Mouse (Mus musculus) gastrocnemius, adult 2 months (tissue): ENCODE data around the gene Trappc4. TPM values are rescaled to one million over a fixed set of nuclear protein-coding genes. Genes with fewer than 3 reads are reported as not detected.
"Not testable (repeated sequence)": the region's sequence is repeated elsewhere in the genome, so short reads cannot be mapped to it uniquely, and the experiment has no call there.

Source experiments
- DNase-seq: peaks from one replicate; pipeline ENCODE4 v3.0.0; 2022
- H3K27ac ChIP-seq: fragments of 200-600 bp; 2 replicates; pipeline ENCODE4 v1.8.1; 2022; ENCODE audit warnings: mild to moderate bottlenecking
- H3K4me3 ChIP-seq: fragments of 200-600 bp; 2 replicates; pipeline ENCODE4 v1.8.1; 2022; ENCODE audit warnings: mild to moderate bottlenecking, moderate library complexity
- CTCF ChIP-seq: fragments of 200-600 bp; IDR thresholded peaks from 2 replicates; pipeline ENCODE4 v1.8.1; 2022; ENCODE audit warnings: antibody characterized with exemption, mild to moderate bottlenecking, moderate library complexity
- intact Hi-C: fragments of 180-260 bp; cut with DNase I; formaldehyde crosslinking; loops from one replicate; pipeline ENCODE4 v1.15.1; 2025
- total RNA-seq, 2 experiments: library from RNA; stranded (reverse); gene quantifications; 2 replicates each; pipeline ENCODE4 v1.2.3; 2021

The Trappc4 gene
- total RNA-seq, 2 experiments from 2014 or later = 15.4 to 21.5 TPM

DNA sequence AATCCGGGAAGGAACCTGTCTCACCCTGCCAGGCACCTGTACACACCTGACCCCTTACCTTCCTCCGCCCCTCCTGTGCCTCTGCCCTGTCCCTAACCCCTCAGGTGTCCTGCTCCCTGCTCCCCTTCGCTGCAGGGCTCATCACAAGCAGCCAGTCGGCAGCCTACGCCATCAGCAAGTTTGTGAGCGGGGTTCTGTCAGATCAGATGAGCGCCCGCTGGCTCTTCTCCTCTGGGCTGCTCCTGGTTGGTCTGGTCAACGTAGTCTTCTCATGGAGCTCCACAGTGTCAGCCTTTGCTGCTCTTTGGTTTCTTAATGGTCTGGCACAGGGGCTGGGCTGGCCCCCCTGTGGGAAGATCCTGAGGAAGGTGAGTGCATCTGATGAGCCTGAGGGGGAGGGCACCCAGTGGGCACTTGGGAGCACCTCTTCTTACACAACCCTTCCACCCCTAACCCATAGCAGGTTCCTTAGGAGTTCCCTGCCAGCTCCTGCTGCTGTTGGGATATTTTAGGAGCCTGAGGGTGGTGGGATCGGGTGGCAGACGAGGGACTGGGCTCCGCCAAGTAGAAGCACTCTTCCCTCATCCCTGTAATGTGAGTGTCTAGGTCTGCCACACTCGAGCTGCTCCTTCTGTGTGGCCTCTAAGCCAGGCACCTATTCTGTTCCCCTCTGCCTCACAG lies 8.1 kb downstream of the Trappc4 start:
- TF ChIP-seq CTCF = no peak
- intact Hi-C loops = no loop called here
- Histone ChIP-seq H3K4me3 (peak overlapping the region; percentile 87), H3K27ac (peak overlapping the region; percentile 97)
- peak; percentile 83 for DNase-seq

DNA sequence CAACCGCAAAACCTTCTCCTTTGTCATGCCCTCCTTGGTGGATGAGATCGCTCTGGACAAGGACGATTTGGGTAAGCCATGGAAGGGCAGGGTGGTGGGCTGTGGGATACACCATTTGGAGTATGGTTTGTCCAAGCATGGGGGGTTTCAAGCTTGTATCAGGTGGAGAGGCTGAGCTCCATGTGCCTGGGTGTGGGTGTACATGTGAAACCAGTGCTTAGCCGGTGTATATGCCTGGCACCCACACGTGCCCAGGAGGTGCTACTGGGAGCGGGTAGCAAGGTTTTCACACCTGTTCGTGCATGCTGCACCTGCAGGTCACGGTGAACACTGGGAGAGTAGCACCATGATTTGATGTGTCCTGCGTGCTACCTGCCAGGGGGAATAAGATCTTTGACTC lies 8.8 kb downstream of the Trappc4 start:
- Histone ChIP-seq H3K4me3 (peak overlapping the region; percentile 87), H3K27ac (peak overlapping the region; percentile 97)
- peak; percentile 64 for DNase-seq
- no peak for TF ChIP-seq CTCF
- intact Hi-C loops = no loop called here

DNA sequence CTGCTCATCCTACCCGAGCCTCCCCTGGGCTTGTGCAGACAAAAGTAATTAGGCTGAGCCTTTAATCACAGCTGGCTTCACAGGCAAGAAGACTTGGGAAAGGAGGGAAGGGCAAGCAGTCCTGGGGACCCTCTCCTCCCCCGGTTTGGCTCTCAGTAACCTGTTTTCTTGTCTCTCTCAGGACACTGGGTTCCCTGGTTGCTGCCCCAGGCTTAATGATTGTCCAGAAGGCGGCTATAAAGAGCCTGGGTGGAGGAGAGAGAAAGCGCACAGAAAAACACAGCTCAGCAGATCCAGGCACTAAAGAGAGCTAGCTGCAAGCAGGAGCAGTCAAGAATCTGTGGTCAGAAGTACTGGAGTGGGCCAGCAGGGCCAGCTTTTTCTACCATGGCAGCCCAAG lies 9.3 kb downstream of the Trappc4 start:
- intact Hi-C loops = no loop called here
- TF ChIP-seq CTCF = peak; percentile 21; the same call in 1 of the 2 replicates
- H3K4me3 ChIP-seq = peak overlapping the region; percentile 87
- H3K27ac ChIP-seq = peak overlapping the region; percentile 97
- DNase-seq = peak; percentile 53

DNA sequence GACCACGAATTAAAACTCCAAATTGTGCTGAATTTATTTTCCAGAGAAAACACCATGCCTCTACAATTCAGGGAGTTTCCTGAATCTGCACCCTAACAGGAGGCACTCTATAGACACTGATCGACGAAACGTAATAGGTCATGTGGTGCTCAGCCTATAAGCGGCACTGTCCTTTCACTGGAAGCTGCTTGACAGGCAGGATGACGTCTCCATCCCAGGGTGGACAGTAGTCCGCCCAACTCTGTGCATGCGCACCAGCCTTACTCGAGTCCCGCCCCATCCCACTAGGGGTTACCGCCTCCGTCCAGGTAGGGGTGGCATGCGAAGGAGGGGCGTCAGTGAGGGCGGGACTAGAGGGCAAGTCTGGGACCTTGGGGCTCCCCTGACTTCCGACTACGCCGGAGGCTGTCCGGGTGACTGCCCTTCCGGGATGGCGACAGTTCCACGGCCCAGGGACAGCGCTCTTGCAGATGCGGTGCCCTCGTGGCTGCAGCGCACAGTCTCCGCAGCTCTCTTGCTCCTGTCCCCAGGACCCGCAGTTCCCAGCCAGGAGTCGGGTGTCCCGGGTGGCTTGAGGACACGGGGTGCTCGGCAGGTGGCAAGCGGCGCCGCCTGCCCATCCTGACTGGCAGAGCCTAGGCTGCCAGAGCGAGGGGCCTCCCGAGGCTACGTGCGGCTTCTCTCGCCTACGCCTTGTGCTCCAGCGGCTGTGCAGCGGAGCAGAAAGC lies 10.6 kb downstream of the Trappc4 start, which contains the start of gene Slc37a4:
Gene Slc37a4, plus strand, starts transcription at position 169 of the 728 bp plus-strand sequence.
- Histone ChIP-seq H3K27ac (peak within 1 kb of the TSS; percentile 97), H3K4me3 (peak within 1 kb of the TSS; percentile 87)
- no peak for TF ChIP-seq CTCF
- peak; percentile 97 for DNase-seq
- intact Hi-C loops = no loop called here

DNA sequence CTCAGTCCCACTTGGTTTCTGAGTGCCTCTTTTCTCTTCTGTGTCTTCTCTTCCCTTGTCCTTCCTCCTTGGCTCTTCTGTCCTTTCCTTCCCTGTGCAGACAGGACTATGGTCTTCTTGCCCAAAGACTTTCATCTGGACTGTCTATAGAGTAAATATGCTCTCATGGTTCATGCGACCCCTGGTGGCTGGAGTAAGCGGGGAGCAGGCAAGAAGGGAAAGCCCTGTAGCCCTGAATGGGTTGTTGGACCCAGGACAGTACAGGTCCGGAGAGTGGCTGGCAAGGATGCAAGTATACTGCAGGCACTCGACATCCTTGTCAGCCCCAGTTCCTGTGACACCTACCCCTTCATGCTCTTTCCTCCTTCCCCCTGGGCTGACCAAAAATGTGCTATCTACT lies 15.9 kb downstream of the Trappc4 start:
- peak; percentile 87 for TF ChIP-seq CTCF
- intact Hi-C loops = loop anchor here (5.0 kb wide), 1 partner anchor 144 kb away; no protein-coding TSS in a partner anchor
- DNase-seq = peak; percentile 80
- Histone ChIP-seq H3K4me3 (no peak overlapping the region), H3K27ac (peak overlapping the region; percentile 68)

DNA sequence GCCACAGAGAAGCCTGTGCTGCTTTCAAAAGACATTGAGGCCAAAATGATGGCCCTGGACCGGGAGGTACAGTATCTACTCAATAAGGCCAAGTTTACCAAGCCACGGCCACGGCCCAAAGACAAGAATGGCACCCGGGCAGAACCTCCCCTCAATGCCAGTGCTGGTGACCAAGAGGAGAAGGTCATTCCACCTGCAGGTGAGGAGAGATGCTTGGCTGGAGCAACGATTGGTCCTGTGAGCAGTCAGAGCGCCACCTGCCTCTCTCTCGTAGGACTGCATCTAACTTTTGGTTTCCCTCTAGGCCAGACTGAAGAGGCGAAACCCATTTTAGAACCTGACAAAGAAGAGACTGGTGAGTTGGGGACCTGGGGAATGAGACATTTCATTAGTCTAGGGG lies 18.1 kb downstream of the Trappc4 start:
- peak; percentile 77 for TF ChIP-seq CTCF
- DNase-seq = peak; percentile 48
- H3K27ac ChIP-seq = no peak overlapping the region
- no peak overlapping the region for H3K4me3 ChIP-seq
- intact Hi-C loops = no loop called here

DNA sequence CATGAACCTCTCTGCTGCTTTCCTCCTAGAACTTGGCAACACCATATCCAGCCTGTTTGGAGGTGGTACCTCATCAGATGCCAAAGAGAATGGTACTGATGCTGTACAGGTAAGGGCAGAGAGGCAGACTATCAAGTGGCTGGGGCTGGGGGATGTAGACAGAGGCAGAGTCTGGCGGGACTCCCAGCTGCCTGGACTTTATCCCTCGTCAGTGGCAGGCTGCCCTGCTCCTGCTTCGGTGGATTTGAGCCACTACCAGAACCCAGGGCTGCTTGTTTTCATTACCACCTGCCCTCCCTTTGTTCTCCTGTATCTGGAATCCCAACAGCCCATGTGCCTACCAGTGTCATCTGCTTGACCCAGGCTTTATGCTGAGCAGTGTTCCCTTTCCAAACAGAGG lies 20.2 kb downstream of the Trappc4 start:
- intact Hi-C loops = no loop called here
- peak; percentile 13 for DNase-seq

DNA sequence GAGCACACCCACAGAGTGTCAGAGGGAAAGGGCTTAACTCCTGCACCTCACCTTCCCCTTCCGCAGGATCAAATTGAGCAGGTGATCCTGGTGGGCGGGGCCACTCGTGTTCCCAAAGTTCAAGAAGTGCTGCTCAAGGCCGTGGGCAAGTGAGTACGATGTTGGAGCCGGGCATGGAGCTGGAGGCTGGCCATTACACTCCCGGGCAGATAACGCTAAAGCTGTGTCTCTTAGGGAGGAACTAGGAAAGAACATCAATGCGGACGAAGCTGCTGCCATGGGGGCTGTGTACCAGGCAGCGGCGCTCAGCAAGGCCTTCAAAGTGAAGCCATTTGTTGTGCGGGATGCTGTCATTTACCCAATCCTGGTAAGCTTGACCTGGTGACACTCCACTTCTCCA lies 22.8 kb downstream of the Trappc4 start:
- no peak for TF ChIP-seq CTCF
- DNase-seq = peak; percentile 6
- H3K27ac ChIP-seq = no peak overlapping the region
- H3K4me3 ChIP-seq = no peak overlapping the region
- intact Hi-C loops = no loop called here

More for the DNA sequence above, 20.2 kb downstream of the Trappc4 start:
- Histone ChIP-seq H3K27ac (no peak overlapping the region), H3K4me3 (no peak overlapping the region)
- TF ChIP-seq CTCF = no peak

DNA sequence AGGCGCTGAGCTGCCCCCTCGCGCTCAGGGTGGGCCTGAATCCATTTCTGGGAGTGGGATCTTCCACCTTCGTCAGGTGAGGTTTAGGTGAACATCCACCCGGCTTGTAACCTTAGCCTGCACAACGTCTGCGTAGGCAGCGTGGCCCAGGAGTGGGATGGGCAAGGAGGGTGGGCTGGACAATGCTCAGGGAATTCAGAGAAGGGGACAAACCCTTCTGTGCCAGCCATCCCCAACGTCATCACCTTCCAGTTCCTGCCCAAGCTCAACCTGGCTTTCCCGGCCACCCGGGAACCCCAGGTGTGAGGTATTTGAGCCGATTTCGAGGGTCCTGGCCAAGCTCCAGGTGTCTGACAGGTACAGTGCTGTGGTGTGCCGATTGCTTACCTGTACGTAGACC lies 27.5 kb downstream of the Trappc4 start:
- no peak for DNase-seq
- no peak for TF ChIP-seq CTCF
- Histone ChIP-seq H3K27ac (peak overlapping the region; percentile 96), H3K4me3 (peak overlapping the region; percentile 79)
- intact Hi-C loops = no loop called here

DNA sequence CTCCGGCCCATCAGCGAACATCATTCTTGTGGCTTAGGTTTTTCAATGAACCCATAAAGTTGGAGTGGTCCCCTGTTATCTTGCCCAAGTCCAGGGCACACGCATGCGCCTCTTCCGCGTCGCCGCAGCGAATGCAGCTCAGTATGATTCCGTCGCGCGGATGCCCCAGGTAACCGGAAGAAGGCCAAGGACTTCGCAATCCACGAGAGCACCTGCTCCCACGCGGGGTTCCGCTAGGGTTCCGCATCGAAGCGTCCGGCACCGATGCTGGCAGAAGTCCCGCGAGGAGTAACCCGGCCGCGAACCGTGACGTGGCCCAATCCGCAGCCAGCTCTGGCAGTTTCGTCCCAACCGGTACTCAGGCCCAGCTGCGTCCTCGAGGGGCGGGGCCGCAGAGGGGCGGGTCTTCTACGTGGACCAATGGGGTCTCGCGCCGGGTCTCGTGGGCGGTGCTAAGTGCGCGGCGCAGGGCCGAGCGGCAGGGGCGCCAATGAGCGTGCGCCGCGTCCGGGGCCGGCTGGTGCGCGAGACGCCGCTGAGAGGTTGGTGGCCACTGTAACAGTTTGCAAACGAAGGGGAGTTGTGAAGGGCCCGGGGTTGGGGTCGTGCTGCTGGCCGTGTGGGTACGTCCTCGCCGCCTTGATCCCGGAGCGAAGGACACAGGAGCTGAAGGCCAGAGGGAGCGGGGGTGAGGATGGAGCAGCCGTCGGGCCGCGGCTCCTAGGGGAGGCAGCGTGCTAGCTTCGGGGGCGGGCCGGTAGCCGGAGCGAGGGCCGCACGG lies 28.2 kb downstream of the Trappc4 start, which contains the start of gene Hyou1:
Gene Hyou1, plus strand, starts transcription at position 437 of the 781 bp plus-strand sequence.
- DNase-seq = peak; percentile 100
- TF ChIP-seq CTCF = peak; percentile 48
- peak within 1 kb of the TSS; percentile 79 for H3K4me3 ChIP-seq
- intact Hi-C loops = no loop called here
- peak within 1 kb of the TSS; percentile 96 for H3K27ac ChIP-seq

DNA sequence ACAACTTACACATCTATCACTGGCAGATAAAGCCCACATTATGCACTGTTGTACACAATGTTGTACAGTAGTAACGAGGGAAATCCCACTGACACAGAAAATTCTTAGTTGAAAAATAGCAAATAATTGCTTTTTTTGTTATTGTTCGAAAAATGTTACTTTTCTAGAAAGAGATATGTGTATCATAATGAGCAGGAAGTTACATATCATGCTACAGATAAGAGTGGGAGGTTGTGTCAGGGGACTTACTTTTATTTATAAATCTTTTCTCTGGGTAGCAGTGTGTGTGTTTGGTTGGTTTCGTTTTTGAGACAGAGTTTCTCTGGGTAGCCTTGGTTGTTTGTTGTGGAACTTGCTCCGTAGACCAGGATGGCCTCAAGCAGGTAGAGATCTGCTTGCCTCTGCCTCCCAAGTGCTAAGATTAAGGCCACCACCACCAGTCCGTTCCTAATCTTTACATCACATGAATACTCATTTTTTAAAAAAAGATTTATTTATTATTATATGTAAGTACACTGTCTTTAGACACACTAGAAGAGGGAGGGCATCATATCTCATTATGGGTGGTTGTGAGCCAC lies 29.2 kb downstream of the Trappc4 start:
- TF ChIP-seq CTCF = no peak
- Histone ChIP-seq H3K27ac (peak overlapping the region; percentile 96), H3K4me3 (peak overlapping the region; percentile 79)
- no peak for DNase-seq
- intact Hi-C loops = no loop called here

DNA sequence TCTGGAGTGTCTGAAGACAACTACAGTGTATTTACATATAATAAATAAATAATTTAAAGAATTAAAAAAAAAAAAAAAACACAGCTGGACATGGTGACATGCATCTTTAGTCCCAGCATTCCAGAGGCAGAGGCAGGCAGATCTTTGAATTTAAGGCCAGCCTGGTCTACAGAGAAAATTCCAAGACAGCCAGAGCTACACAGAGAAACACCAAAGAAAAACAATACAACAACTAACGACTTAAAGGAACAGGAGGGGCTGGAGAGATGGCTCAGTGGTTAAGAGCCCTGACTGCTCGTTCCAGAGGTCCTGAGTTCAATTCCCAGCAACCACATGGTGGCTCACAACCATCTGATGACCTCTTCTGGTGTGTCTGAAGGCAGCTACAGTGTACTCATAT lies 30.1 kb downstream of the Trappc4 start:
- intact Hi-C loops, H3K4me3 ChIP-seq, DNase-seq, H3K27ac ChIP-seq: not testable (repeated sequence)

DNA sequence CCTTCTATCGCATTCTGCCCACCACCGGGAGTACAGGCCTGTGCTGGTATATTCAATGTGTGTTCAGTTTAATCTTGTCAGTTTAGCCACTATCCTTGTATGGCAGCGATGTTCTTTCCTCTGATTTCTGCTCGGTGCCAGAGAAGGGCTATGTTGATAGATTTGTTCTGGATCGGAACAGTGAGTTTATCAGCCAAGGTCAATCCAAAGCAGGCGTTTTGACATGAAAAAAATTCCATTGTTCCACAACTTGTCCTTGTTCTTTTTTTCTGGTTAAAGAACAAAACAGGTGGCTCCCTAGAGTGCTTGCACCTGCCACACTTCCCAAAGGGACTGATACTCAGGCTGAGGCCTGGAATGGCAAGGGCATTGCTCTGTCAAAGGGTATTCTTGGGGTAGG lies 31.3 kb downstream of the Trappc4 start:
- Histone ChIP-seq H3K27ac (peak overlapping the region; percentile 41), H3K4me3 (no peak overlapping the region)
- no peak for TF ChIP-seq CTCF
- no peak for DNase-seq
- intact Hi-C loops = no loop called here
